Mouse (Mus musculus): ENCODE data around the gene Rab31. TPM values are rescaled to one million over a fixed set of nuclear protein-coding genes. Genes with fewer than 3 reads are reported as not detected.

The Rab31 gene
- polyA plus RNA-seq, 1 experiment from 2014 or later, result 26.0 TPM

- Histone ChIP-seq H3K27me3 (no peaks in the 10 kb centered on the region), H3K4me3 (no peak overlapping the region), H3K9ac (no peak overlapping the region), H3K4me1 (replicated peaks) (peaks cover 20% of the 10 kb centered on the region), H3K36me3 (no peaks in the 10 kb centered on the region), H3K9me3 (replicated peaks) (no peaks in the 10 kb centered on the region), H3K4me2 (no peak overlapping the region), H3K27ac (peak overlapping the region; percentile 88)
- ATAC-seq (replicated peaks; ENCODE audit: insufficient number of reproducible peaks, insufficient read depth, low FRiP score, low read depth), result no peak
- WGBS, result 62% methylated on average over 8 of the region's 8 CpGs
Observed at GRCm38 (mm10) chr17:65701356-65701755, 71.2 kb downstream of the Rab31 start.

GRCm38 (mm10) chr17:65700060-65700459 is 72.5 kb downstream of the Rab31 start:
- WGBS, result 84% methylated on average over 4 of the region's 4 CpGs
- no peak for ATAC-seq (replicated peaks; ENCODE audit: insufficient number of reproducible peaks, insufficient read depth, low FRiP score, low read depth)

GRCm38 (mm10) chr17:65697791-65698463 is 74.6 kb downstream of the Rab31 start:
- no peak overlapping the region for H3K4me2 ChIP-seq
- H3K4me1 ChIP-seq (replicated peaks), result peaks cover 13% of the 10 kb centered on the region
- no peak overlapping the region for H3K4me3 ChIP-seq
- H3K27ac ChIP-seq, result no peak overlapping the region
- no peak overlapping the region for H3K9ac ChIP-seq
- WGBS, result 85% methylated on average over 12 of the region's 12 CpGs
- no peaks in the 10 kb centered on the region for H3K27me3 ChIP-seq
- ATAC-seq (replicated peaks; ENCODE audit: insufficient number of reproducible peaks, insufficient read depth, low FRiP score, low read depth), result no peak
- H3K9me3 ChIP-seq (replicated peaks), result no peaks in the 10 kb centered on the region
- no peaks in the 10 kb centered on the region for H3K36me3 ChIP-seq

More at GRCm38 (mm10) chr17:65700060-65700459, 72.5 kb downstream of the Rab31 start:
- Histone ChIP-seq H3K27me3 (no peaks in the 10 kb centered on the region), H3K36me3 (no peaks in the 10 kb centered on the region), H3K4me1 (replicated peaks) (peaks cover 20% of the 10 kb centered on the region), H3K27ac (no peak overlapping the region), H3K9me3 (replicated peaks) (no peaks in the 10 kb centered on the region), H3K4me2 (no peak overlapping the region), H3K9ac (no peak overlapping the region), H3K4me3 (no peak overlapping the region)

GRCm38 (mm10) chr17:65696939-65697338 is 75.6 kb downstream of the Rab31 start:
- H3K4me2 ChIP-seq, result no peak overlapping the region
- no peaks in the 10 kb centered on the region for H3K9me3 ChIP-seq (replicated peaks)
- H3K4me1 ChIP-seq (replicated peaks), result peaks cover 8% of the 10 kb centered on the region
- WGBS, result 94% methylated on average over 13 of the region's 13 CpGs
- no peak for ATAC-seq (replicated peaks; ENCODE audit: insufficient number of reproducible peaks, insufficient read depth, low FRiP score, low read depth)
- H3K4me3 ChIP-seq, result no peak overlapping the region
- H3K27ac ChIP-seq, result no peak overlapping the region
- H3K9ac ChIP-seq, result no peak overlapping the region
- no peaks in the 10 kb centered on the region for H3K36me3 ChIP-seq
- no peaks in the 10 kb centered on the region for H3K27me3 ChIP-seq

GRCm38 (mm10) chr17:65692276-65692675 is 80.3 kb downstream of the Rab31 start:
- no peaks in the 10 kb centered on the region for H3K36me3 ChIP-seq
- H3K9me3 ChIP-seq (replicated peaks), result no peaks in the 10 kb centered on the region
- H3K9ac ChIP-seq, result no peak overlapping the region
- no peak overlapping the region for H3K4me3 ChIP-seq
- no peak overlapping the region for H3K27ac ChIP-seq
- WGBS, result 73% methylated on average over 4 of the region's 4 CpGs
- no peak for ATAC-seq (replicated peaks; ENCODE audit: insufficient number of reproducible peaks, insufficient read depth, low FRiP score, low read depth)
- H3K4me1 ChIP-seq (replicated peaks), result no peaks in the 10 kb centered on the region
- no peak overlapping the region for H3K4me2 ChIP-seq
- no peaks in the 10 kb centered on the region for H3K27me3 ChIP-seq

GRCm38 (mm10) chr17:65683731-65684130 is 88.8 kb downstream of the Rab31 start:
- WGBS, result 59% methylated on average over 2 of the region's 2 CpGs

GRCm38 (mm10) chr17:65683316-65683715 is 89.2 kb downstream of the Rab31 start:
- H3K27ac ChIP-seq, result peak overlapping the region; percentile 53
- no peak for ATAC-seq (replicated peaks; ENCODE audit: insufficient number of reproducible peaks, insufficient read depth, low FRiP score, low read depth)

More at GRCm38 (mm10) chr17:65683731-65684130, 88.8 kb downstream of the Rab31 start:
- H3K9ac ChIP-seq, result no peak overlapping the region
- no peak for ATAC-seq (replicated peaks; ENCODE audit: insufficient number of reproducible peaks, insufficient read depth, low FRiP score, low read depth)
- H3K9me3 ChIP-seq (replicated peaks), result no peaks in the 10 kb centered on the region
- peaks cover 14% of the 10 kb centered on the region for H3K4me1 ChIP-seq (replicated peaks)
- peak overlapping the region; percentile 53 for H3K27ac ChIP-seq
- no peak overlapping the region for H3K4me2 ChIP-seq
- no peaks in the 10 kb centered on the region for H3K27me3 ChIP-seq
- H3K36me3 ChIP-seq, result no peaks in the 10 kb centered on the region
- no peak overlapping the region for H3K4me3 ChIP-seq

GRCm38 (mm10) chr17:65682071-65682680 is 90.4 kb downstream of the Rab31 start:
- Histone ChIP-seq H3K36me3 (no peaks in the 10 kb centered on the region), H3K4me2 (no peak overlapping the region), H3K4me3 (no peak overlapping the region), H3K9ac (no peak overlapping the region), H3K27ac (no peak overlapping the region), H3K9me3 (replicated peaks) (no peaks in the 10 kb centered on the region), H3K4me1 (replicated peaks) (peaks cover 14% of the 10 kb centered on the region), H3K27me3 (no peaks in the 10 kb centered on the region)
- ATAC-seq (replicated peaks; ENCODE audit: insufficient number of reproducible peaks, insufficient read depth, low FRiP score, low read depth), result no peak
- 61% methylated on average over 5 of the region's 5 CpGs for WGBS

More at GRCm38 (mm10) chr17:65683316-65683715, 89.2 kb downstream of the Rab31 start:
- H3K36me3 ChIP-seq, result no peaks in the 10 kb centered on the region
- H3K9me3 ChIP-seq (replicated peaks), result no peaks in the 10 kb centered on the region
- peaks cover 14% of the 10 kb centered on the region for H3K4me1 ChIP-seq (replicated peaks)
- H3K9ac ChIP-seq, result no peak overlapping the region
- H3K4me2 ChIP-seq, result no peak overlapping the region
- H3K27me3 ChIP-seq, result no peaks in the 10 kb centered on the region
- no peak overlapping the region for H3K4me3 ChIP-seq
- WGBS, result 61% methylated on average over 3 of the region's 3 CpGs

GRCm38 (mm10) chr17:65681516-65681915 is 91.0 kb downstream of the Rab31 start:
- H3K9ac ChIP-seq, result no peak overlapping the region
- H3K4me1 ChIP-seq (replicated peaks), result peaks cover 14% of the 10 kb centered on the region
- H3K4me3 ChIP-seq, result no peak overlapping the region
- ATAC-seq (replicated peaks; ENCODE audit: insufficient number of reproducible peaks, insufficient read depth, low FRiP score, low read depth), result no peak
- WGBS, result 88% methylated on average over 6 of the region's 6 CpGs
- no peaks in the 10 kb centered on the region for H3K27me3 ChIP-seq
- H3K27ac ChIP-seq, result no peak overlapping the region
- no peaks in the 10 kb centered on the region for H3K36me3 ChIP-seq
- no peak overlapping the region for H3K4me2 ChIP-seq
- H3K9me3 ChIP-seq (replicated peaks), result no peaks in the 10 kb centered on the region

- 74% methylated on average over 2 of the region's 2 CpGs for WGBS
- Histone ChIP-seq H3K4me3 (no peak overlapping the region), H3K4me2 (no peak overlapping the region), H3K9me3 (replicated peaks) (no peaks in the 10 kb centered on the region), H3K4me1 (replicated peaks) (peaks cover 14% of the 10 kb centered on the region), H3K36me3 (no peaks in the 10 kb centered on the region), H3K27me3 (no peaks in the 10 kb centered on the region), H3K27ac (no peak overlapping the region), H3K9ac (no peak overlapping the region)
- no peak for ATAC-seq (replicated peaks; ENCODE audit: insufficient number of reproducible peaks, insufficient read depth, low FRiP score, low read depth)
Observed at GRCm38 (mm10) chr17:65680801-65681412, 91.6 kb downstream of the Rab31 start.

GRCm38 (mm10) chr17:65679806-65680446 is 92.6 kb downstream of the Rab31 start:
- H3K4me1 ChIP-seq (replicated peaks), result peaks cover 18% of the 10 kb centered on the region
- H3K4me3 ChIP-seq, result no peak overlapping the region
- no peak overlapping the region for H3K9ac ChIP-seq
- H3K4me2 ChIP-seq, result no peak overlapping the region
- H3K36me3 ChIP-seq, result no peaks in the 10 kb centered on the region
- no peak overlapping the region for H3K27ac ChIP-seq
- H3K9me3 ChIP-seq (replicated peaks), result no peaks in the 10 kb centered on the region
- no peaks in the 10 kb centered on the region for H3K27me3 ChIP-seq
- no peak for ATAC-seq (replicated peaks; ENCODE audit: insufficient number of reproducible peaks, insufficient read depth, low FRiP score, low read depth)
- WGBS, result 66% methylated on average over 14 of the region's 14 CpGs

Data from heart, embryonic 15.5 days (tissue).